Mouse (Mus musculus): ENCODE measurements around the gene Isyna1. TPM values are rescaled to one million over a fixed set of nuclear protein-coding genes. Genes with fewer than 3 reads are reported as not detected.

The Isyna1 gene
- polyA plus RNA-seq, 1 experiment = 18.6 TPM

DNA sequence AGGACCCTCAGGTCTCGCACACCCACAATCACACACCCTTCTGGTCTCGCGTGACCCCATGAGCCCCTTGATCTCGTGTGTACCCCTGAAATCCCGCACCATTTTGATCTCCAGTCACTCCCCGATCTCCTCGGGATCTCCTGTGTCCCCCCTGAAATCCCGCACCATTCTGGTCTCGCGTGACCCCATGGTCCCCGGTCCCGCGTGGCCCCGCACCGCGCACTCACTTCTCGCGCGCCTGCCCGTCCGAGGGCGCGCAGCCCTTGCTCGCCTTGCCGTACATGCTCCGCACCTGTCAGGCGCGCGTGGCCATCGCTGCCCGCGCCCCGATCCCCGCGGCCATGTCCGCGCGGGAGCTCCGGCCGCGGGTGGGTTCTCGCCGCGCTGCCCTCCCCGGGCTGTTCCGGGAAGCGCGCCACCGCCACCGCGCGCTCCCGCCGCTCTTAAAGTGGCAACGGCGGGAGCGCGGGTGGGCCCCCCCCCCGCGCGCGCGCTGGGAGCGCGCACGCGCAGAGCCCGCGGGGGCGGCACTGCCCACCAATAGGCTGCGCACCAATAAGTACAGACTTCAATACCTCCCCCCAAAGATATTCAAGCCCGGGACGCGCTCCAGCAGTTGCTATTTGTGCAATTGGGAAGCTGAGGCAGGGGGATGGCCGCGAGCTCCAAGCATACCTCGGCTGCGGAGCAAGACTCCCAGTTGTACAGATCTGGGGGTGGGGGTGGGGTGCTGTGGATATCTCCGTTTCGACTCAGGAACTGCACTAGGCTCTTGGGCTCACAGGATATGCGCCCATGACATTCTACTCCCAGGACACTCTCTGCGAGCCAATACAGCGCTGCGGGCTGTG, 13.9 kb downstream of the Isyna1 start:
- H3K4me1 ChIP-seq (ENCODE audit: control insufficient read depth, insufficient read depth, low read length) = peaks cover 5% of the 10 kb centered on the region
- H3K27ac ChIP-seq (ENCODE audit: insufficient read depth, low read length) = peak overlapping the region; percentile 38; the same call in 1 of the 2 replicates
- peak overlapping the region; percentile 77 for H3K4me3 ChIP-seq (ENCODE audit: insufficient read depth, low read length)
- TF ChIP-seq CTCF (IDR thresholded peaks at IDR 0.05; ENCODE audit: borderline replicate concordance, insufficient read depth, low read length) (no peak), POLR2A (IDR thresholded peaks at IDR 0.05; ENCODE audit: low read depth, low read length) (peak; percentile 53)

DNA sequence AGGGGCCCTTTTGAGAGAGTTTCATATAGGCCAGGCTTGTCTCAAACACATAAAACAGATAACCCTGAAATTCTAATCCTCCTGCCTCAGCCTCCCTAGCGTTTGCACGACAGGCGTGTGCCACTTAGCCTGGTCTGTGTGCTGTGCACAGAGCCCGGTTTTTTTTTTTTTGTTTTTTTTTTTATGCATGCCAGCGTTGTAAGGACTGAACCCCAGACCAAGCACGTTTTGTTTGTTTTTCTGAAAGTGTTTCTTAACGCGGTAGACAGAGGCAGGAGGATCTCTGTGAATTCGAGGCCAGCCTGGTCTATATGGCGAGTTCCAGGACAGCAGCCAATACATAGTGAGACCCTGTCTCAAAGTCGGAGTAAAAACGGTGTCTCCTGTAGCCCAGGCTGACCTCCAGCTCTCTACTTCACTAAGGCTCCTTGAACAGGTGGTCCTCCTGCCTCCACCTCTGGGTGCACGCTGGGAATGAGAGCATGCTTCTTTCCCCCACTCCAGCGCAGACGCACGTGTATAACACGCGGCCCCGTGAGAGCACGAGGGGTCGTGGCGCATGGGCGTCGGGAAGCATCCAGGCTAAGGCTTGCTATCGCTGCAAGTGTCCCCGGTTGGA, 14.7 kb downstream of the Isyna1 start, which contains the start of gene Ssbp4:
Gene Ssbp4, minus strand, starts transcription at position 124 of the 619 bp plus-strand sequence.
- TF ChIP-seq POLR2A (IDR thresholded peaks at IDR 0.05; ENCODE audit: low read depth, low read length) = no peak
- no peak for TF ChIP-seq CTCF (IDR thresholded peaks at IDR 0.05; ENCODE audit: borderline replicate concordance, insufficient read depth, low read length)
- peak within 1 kb of the TSS; percentile 98 for H3K27ac ChIP-seq (ENCODE audit: insufficient read depth, low read length)
- H3K4me1 ChIP-seq (ENCODE audit: control insufficient read depth, insufficient read depth, low read length) = peaks cover 5% of the 10 kb centered on the region
- H3K4me3 ChIP-seq (ENCODE audit: insufficient read depth, low read length) = peak within 1 kb of the TSS; percentile 77

DNA sequence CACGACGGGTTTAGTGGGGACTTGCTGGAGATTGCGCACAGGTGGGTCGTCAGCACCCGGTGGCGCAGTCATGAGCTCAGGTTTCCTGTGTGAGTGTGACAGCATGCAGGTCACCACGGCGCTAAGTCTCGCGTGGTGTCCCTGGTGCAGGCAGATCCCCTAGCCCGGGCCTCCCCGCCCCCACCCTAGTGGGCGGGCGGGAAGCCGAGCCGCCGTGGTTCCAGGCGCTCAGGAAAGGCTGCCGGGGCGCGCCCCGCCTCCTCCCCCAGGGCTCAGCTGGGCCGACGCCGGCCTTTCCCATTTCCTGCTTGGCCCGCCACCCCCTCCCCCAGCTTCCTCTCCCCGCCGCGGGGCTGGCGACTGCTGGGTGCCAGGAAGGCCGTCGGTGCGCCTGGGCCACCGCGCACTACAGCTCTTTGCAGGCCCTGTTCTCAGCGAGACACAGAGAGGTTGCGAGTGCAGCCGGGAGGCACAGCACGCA, 15.2 kb downstream of the Isyna1 start:
- Histone ChIP-seq H3K4me3 (ENCODE audit: insufficient read depth, low read length) (peak overlapping the region; percentile 39), H3K27ac (ENCODE audit: insufficient read depth, low read length) (peak overlapping the region; percentile 98), H3K4me1 (ENCODE audit: control insufficient read depth, insufficient read depth, low read length) (peaks cover 5% of the 10 kb centered on the region)
- TF ChIP-seq POLR2A (IDR thresholded peaks at IDR 0.05; ENCODE audit: low read depth, low read length) = peak; percentile 77
- TF ChIP-seq CTCF (IDR thresholded peaks at IDR 0.05; ENCODE audit: borderline replicate concordance, insufficient read depth, low read length) = no peak

DNA sequence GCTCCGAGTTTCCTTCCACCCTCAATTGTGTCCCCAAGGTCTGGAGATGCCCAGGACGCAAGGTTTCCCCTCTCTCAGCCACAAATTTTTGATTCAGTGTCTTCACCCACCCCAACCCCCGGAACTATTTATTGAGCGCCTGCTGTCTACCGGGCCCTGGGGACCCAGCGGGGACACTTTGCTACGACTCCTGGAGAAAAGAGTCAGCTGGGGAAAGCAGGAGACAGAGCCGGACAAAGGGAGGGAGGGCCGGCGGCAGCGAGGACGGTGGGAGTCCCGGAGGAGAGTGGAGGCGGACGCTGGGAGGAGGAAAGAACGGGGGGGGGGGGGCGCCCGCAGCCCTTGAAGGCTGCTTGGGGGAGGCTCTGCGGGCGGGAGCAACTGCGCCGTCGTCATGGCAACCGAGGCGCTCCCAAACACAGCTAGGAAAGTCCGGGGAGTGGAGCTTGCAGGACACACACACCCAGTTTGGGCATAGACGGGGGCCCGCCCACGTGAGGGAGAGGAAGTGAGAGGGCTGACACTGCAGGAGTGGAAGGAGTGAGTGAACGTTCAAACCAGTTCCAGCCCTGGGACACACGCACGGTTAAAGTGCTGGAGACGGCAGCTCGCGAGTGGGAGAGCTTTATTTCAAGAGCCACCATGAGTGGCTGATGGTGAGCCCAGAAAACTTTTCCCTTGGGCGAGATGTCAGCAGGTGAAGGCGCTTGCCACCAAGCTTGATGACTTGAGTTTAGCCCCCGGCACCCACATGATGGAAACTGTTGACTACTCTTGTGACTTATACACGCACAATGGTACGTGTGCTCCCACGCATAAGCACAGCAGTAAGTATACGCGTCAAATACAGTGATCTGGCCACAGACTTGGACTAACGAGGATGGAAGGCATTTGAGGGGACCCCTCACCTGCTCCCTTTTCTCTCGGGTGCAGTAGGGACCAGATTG, 15.9 kb downstream of the Isyna1 start:
- TF ChIP-seq POLR2A (IDR thresholded peaks at IDR 0.05; ENCODE audit: low read depth, low read length) = peak; percentile 70
- TF ChIP-seq CTCF (IDR thresholded peaks at IDR 0.05; ENCODE audit: borderline replicate concordance, insufficient read depth, low read length) = no peak
- H3K27ac ChIP-seq (ENCODE audit: insufficient read depth, low read length) = peak overlapping the region; percentile 98
- peak overlapping the region; percentile 39 for H3K4me3 ChIP-seq (ENCODE audit: insufficient read depth, low read length)
- H3K4me1 ChIP-seq (ENCODE audit: control insufficient read depth, insufficient read depth, low read length) = peaks cover 5% of the 10 kb centered on the region

DNA sequence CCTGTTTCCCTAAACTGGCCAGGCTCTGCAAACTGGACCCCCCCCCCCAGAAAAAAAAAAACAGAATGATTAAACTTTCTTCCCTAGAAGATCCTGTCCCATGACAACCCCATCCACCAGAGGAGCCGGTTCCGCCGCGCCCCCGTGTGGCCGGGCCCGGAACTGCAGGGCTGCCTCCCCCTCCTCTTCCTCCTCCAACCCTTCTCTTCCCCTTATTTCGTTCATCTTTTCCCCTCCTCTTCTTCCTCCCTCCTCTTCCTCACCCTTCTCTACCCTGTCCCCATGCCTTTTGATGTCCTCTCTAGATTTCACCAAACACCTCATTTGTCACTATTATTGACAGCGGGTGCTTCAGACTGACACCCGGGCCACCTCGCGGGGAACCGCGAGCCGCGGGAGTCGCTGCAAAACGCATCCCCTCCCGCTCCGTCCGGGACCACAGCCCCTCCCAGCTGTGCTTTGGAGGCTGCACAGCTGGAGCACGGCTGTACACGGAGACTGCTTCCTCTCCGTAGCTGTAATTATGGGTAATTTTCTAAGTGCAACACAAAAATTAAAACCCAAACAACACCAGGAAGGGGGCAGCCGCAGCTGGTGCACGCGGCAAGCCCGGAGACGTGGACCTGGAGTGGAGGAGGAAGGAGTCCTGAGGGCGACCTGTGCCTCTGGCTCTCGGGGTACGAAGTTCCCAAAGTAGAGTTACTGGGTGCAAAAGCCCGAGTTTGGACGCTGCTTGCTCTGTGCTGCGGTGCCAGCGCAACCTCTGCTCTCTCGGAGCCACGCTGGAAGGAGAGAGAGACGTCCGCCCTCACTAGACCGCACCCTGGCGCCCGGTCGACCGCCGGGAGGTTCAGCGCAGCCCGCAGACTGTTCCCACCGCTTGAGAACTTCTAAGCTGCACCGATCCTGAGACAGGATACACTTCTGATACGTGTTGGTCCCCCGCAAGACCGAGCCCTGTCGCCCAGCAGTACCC, 16.9 kb downstream of the Isyna1 start:
- TF ChIP-seq POLR2A (IDR thresholded peaks at IDR 0.05; ENCODE audit: low read depth, low read length) (0 out of 2 replicates have a peak, but pooled peaks have one; percentile 5), CTCF (IDR thresholded peaks at IDR 0.05; ENCODE audit: borderline replicate concordance, insufficient read depth, low read length) (peak; percentile 74)
- peak overlapping the region; percentile 87 for H3K27ac ChIP-seq (ENCODE audit: insufficient read depth, low read length)
- peaks cover 5% of the 10 kb centered on the region for H3K4me1 ChIP-seq (ENCODE audit: control insufficient read depth, insufficient read depth, low read length)

DNA sequence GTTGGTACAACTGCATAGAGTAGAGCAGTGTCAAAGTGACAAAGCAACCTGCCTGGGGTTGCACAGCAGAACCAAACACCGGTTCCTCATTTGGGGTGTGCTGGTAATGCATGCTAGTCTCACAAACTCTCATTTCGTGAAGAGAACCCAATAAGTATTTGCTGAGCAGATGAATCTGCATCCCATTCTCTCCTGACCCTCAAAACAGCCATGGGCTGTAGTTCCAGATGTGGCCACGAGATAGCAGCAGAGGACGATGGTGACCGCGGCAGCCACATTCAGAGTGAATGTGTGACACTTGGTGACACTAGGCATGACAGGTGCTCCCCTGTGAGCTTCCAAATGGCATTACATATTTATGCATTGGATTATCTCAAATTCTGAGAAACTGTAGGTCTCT, 17.7 kb downstream of the Isyna1 start:
- TF ChIP-seq POLR2A (IDR thresholded peaks at IDR 0.05; ENCODE audit: low read depth, low read length) (no peak), CTCF (IDR thresholded peaks at IDR 0.05; ENCODE audit: borderline replicate concordance, insufficient read depth, low read length) (peak; percentile 92)

More for the DNA sequence above, 16.9 kb downstream of the Isyna1 start:
- H3K4me3 ChIP-seq (ENCODE audit: insufficient read depth, low read length) = peak overlapping the region; percentile 80

DNA sequence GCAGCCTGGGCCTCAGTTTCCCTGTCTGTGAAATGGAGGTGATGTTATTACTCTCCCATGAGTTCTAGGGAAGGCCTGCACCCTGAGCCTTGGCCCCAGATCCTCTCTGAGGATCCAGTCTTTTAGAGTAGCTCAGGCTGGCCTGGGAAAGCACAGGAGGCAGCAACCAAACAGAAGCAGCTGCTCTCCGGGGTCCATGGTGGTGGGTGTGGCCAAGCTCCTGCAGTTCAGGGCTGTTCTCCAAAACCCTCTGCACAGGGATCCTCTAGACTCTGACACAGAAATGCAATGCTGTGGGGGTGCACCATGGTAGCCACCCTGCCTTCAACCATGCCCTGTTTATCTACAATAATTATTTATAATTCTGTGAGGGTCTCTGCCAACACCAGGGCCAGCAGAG, 19.6 kb downstream of the Isyna1 start:
- Histone ChIP-seq H3K4me1 (ENCODE audit: control insufficient read depth, insufficient read depth, low read length) (peaks cover 5% of the 10 kb centered on the region; the same call in 1 of the 2 replicates), H3K4me3 (ENCODE audit: insufficient read depth, low read length) (no peak overlapping the region), H3K27ac (ENCODE audit: insufficient read depth, low read length) (no peak overlapping the region)
- TF ChIP-seq CTCF (IDR thresholded peaks at IDR 0.05; ENCODE audit: borderline replicate concordance, insufficient read depth, low read length) (no peak), POLR2A (IDR thresholded peaks at IDR 0.05; ENCODE audit: low read depth, low read length) (no peak)

More for the DNA sequence above, 17.7 kb downstream of the Isyna1 start:
- H3K4me1 ChIP-seq (ENCODE audit: control insufficient read depth, insufficient read depth, low read length) = peaks cover 5% of the 10 kb centered on the region; the same call in 1 of the 2 replicates
- peak overlapping the region; percentile 80 for H3K4me3 ChIP-seq (ENCODE audit: insufficient read depth, low read length)
- peak overlapping the region; percentile 23; the same call in 1 of the 2 replicates for H3K27ac ChIP-seq (ENCODE audit: insufficient read depth, low read length)

DNA sequence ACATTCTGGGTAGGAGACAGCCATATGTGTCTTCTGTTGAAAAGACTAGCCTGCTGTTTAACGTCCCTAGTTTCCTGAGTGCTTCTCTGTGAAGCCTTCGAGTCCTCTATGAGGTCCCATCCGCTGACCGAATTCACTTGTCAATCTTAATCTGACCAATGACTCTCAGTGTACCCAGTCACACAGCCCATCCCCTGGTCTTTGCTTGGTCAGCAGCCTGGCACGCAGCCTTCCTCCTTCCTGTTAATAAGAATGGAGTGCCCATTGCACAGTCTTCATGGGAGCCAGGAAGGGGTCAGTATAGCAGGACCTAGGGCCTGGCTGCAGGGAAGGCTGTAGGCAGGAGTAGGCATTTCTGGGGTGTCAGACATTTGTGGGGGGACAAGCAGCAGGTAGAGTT, 20.3 kb downstream of the Isyna1 start:
- Histone ChIP-seq H3K27ac (ENCODE audit: insufficient read depth, low read length) (no peak overlapping the region), H3K4me3 (ENCODE audit: insufficient read depth, low read length) (no peak overlapping the region), H3K4me1 (ENCODE audit: control insufficient read depth, insufficient read depth, low read length) (peaks cover 2% of the 10 kb centered on the region; the same call in 1 of the 2 replicates)
- TF ChIP-seq CTCF (IDR thresholded peaks at IDR 0.05; ENCODE audit: borderline replicate concordance, insufficient read depth, low read length) (no peak), POLR2A (IDR thresholded peaks at IDR 0.05; ENCODE audit: low read depth, low read length) (no peak)
